Mouse (Mus musculus) liver, adult 2 months (tissue): ENCODE data around the gene Pigv. TPM values are rescaled to one million over a fixed set of nuclear protein-coding genes. Genes with fewer than 3 reads are reported as not detected.

Experiments used
- DNase-seq: peaks from one replicate; pipeline ENCODE4 v3.0.0-alpha.2; 2011; ENCODE audit warnings: low read depth, low spot score; ENCODE audit errors: extremely low read depth
- H3K27ac ChIP-seq: fragments of 200-500 bp; replicated peaks from 2 replicates; pipeline ENCODE4 v1.5.1; 2012; ENCODE audit warnings: low read depth, mild to moderate bottlenecking, control low read depth, inconsistent platforms, low read length; ENCODE audit not compliant: insufficient read depth
- H3K27me3 ChIP-seq: fragments of 200-500 bp; 2 replicates; pipeline ENCODE4 v1.6.1; 2012; ENCODE audit warnings: mild to moderate bottlenecking, moderate library complexity, low read length, inconsistent platforms; ENCODE audit not compliant: control insufficient read depth, insufficient read depth
- H3K36me3 ChIP-seq: fragments of 200-500 bp; 2 replicates; pipeline ENCODE4 v1.6.1; 2012; ENCODE audit warnings: low read length, inconsistent platforms; ENCODE audit not compliant: control insufficient read depth, insufficient read depth
- H3K4me1 ChIP-seq: fragments of 200-500 bp; 2 replicates; pipeline ENCODE4 v1.6.1; 2011; ENCODE audit warnings: low read length; ENCODE audit not compliant: control insufficient read depth, insufficient read depth
- H3K4me3 ChIP-seq: fragments of 200-500 bp; 2 replicates; pipeline ENCODE4 v1.5.1; 2011; ENCODE audit warnings: low read depth, mild to moderate bottlenecking, control low read depth, low read length, moderate library complexity; ENCODE audit not compliant: insufficient read depth
- H3K79me2 ChIP-seq: fragments of 200-500 bp; 2 replicates; pipeline ENCODE4 v1.6.1; 2012; ENCODE audit warnings: inconsistent platforms, mild to moderate bottlenecking, low read length, moderate library complexity; ENCODE audit not compliant: control insufficient read depth, insufficient read depth
- H3K9ac ChIP-seq: fragments of 200-500 bp; 2 replicates; pipeline ENCODE4 v1.6.1; 2012; ENCODE audit warnings: low read depth, mild to moderate bottlenecking, control low read depth, inconsistent platforms, low read length
- CTCF ChIP-seq: fragments of 200-500 bp; IDR thresholded peaks from 2 replicates; pipeline ENCODE4 v1.5.1; 2011; ENCODE audit warnings: low read depth, low read length, control low read depth
- POLR2A ChIP-seq: fragments of 200-500 bp; IDR thresholded peaks from 2 replicates; pipeline ENCODE4 v1.6.1; 2011; ENCODE audit warnings: low read length, control low read depth; ENCODE audit not compliant: insufficient read depth; ENCODE audit errors: extremely low read depth
- WGBS: fragments of 180-500 bp; shearing (Covaris S2); methylation state at CpG from one replicate; pipeline ENCODE4 v1.1.7; 2018; 5-methylcytosine and 5-hydroxymethylcytosine counted together
- polyA plus RNA-seq: library from polyadenylated mRNA; depleted of rRNA; stranded (reverse); fragments of >200 nt; gene quantifications from 2 replicates; pipeline ENCODE4 v1.2.3, GENCODE M21; 2012
- total RNA-seq: library from RNA; depleted of rRNA; stranded (reverse); fragments of >200 nt; gene quantifications from 2 replicates; pipeline ENCODE4 v1.2.3, GENCODE M21; 2014

Gene Pigv
- total and polyA plus RNA-seq, 2 experiments = 6.4 to 7.5 TPM

DNA sequence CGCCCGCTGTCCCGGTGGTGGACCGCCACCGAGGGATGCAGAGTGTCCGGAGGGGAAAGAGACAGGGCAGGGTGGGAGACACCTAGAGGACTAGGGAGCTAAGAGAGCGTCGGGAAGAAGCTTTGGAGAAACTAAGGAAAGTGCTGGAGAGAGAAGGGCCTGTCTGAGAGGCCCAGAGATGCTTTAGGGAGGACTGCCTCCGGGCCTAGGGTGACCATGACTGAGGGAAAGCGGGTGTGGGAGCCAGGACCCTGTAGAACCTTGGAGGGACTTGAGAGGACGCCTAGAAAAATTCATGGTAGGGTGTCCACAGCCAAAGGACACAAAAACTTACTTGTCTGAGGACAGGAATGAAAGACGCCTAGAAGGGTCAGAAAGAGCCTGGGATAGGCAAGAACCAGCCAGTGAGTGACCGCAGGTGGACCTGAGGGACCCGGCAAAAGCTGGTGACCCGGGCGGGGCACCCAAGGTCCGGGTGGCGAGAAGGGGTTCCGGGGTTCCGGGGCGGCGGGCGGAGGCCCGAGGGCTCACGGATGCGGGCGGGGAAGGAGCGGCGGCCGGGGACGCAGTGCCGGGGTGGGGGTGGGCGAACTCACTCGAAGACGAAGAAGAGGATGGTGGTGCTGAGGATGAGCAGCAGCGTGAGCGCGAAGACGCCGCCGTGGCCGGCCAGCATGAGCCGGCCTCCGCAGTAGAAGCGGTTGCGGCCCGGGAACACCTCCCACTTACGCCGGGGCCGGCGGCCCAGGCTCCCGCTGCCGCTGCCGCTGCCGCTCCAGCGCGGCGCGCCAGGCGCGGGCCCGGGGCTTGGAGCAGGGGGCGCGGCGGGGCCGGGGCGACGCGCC, 39.7 kb downstream of the Pigv start:
- H3K27ac ChIP-seq = peak overlapping the region; percentile 27
- TF ChIP-seq POLR2A (no peak), CTCF (no peak)
- H3K36me3 ChIP-seq = no peaks in the 10 kb centered on the region
- peaks cover 22% of the 10 kb centered on the region for H3K4me1 ChIP-seq
- WGBS = 7% methylated on average over 63 of the region's 69 CpGs
- H3K4me3 ChIP-seq = peak overlapping the region; percentile 72
- H3K9ac ChIP-seq = peak overlapping the region; percentile 80
- no peaks in the 10 kb centered on the region for H3K27me3 ChIP-seq
- DNase-seq = peak; percentile 16
- peaks cover 15% of the 10 kb centered on the region for H3K79me2 ChIP-seq

DNA sequence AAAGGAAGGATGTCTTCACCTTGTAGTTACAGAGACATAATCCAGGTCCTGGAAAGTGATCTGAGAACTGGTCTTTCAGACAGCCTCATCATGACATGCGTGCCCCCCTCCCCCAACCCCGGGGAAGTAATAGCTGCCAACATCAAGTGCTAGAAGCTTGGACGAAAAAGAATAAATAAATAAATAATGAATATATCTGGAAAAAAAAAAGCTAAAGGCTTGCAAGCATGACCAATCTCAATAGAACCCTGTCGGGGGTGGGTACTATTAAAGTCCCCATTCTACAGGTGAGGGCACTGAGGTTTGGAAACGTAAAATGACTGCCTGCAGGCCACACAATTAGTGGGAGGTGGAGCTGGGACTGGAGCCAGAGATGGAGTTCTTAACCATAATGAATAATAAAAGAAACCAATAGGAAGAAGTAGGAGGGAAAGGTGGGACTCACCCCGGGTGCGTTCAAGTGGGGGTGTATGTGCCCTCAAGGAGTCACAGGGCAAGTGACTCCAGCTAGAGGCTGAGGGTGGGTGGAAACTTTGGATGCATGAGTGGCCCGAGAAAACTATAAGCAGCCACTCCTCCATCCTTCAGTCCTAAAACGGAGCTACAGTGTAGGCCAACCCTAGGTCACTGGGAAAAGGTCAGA, 40.6 kb downstream of the Pigv start:
- peaks cover 18% of the 10 kb centered on the region for H3K79me2 ChIP-seq
- peak overlapping the region; percentile 72 for H3K4me3 ChIP-seq
- peak overlapping the region; percentile 87 for H3K27ac ChIP-seq
- WGBS = 29% methylated on average over 9 of the region's 9 CpGs
- H3K36me3 ChIP-seq = no peaks in the 10 kb centered on the region
- no peaks in the 10 kb centered on the region for H3K27me3 ChIP-seq
- peaks cover 22% of the 10 kb centered on the region for H3K4me1 ChIP-seq
- peak overlapping the region; percentile 80 for H3K9ac ChIP-seq
- TF ChIP-seq CTCF (no peak), POLR2A (no peak)
- peak; percentile 24 for DNase-seq

GRCm38 (mm10) chr4:133631071-133631768, 41.2 kb downstream of the Pigv start:
- Histone ChIP-seq H3K27ac (peak overlapping the region; percentile 87), H3K4me1 (peaks cover 22% of the 10 kb centered on the region), H3K4me3 (peak overlapping the region; percentile 54), H3K79me2 (peaks cover 22% of the 10 kb centered on the region), H3K36me3 (peaks cover 3% of the 10 kb centered on the region; the same call in 1 of the 2 replicates), H3K9ac (peak overlapping the region; percentile 72), H3K27me3 (no peaks in the 10 kb centered on the region)
- WGBS = 7% methylated on average over 14 of the region's 14 CpGs
- TF ChIP-seq CTCF (no peak), POLR2A (peak; percentile 5; the same call in 1 of the 2 replicates)
- peak; percentile 88 for DNase-seq

DNA sequence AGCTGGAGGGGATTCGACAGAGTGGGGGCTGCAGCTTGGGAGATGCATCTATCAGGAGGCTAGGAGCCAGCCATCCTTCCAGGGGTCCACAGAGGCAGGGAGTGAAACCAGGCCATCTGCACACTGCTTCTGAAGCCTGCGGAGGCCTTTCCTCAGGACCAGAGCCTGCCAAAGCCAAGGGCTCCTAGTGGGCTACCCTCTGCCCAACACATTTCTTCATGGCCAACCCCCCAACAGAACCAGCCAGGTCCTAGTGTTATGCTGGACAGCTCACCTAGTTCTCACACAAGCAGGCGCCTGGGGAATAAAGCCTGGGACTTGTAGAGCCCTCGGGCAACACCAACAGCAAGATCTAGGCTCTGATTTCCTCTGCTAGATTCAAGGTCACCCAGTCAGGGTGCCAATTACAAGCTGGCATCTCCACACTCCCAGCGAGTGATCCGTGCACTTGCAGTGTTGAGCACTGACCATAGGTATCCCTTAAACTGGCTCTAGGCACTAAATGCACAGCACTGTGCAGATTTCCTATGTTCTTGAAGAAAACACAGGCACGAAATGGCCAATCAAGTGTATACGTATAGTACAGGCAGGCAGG, 42.0 kb downstream of the Pigv start:
- Histone ChIP-seq H3K4me1 (peaks cover 22% of the 10 kb centered on the region), H3K79me2 (peaks cover 22% of the 10 kb centered on the region), H3K4me3 (peak overlapping the region; percentile 20; the same call in 1 of the 2 replicates), H3K27ac (peak overlapping the region; percentile 87), H3K27me3 (no peaks in the 10 kb centered on the region), H3K9ac (peak overlapping the region; percentile 19; the same call in 1 of the 2 replicates), H3K36me3 (peaks cover 3% of the 10 kb centered on the region; the same call in 1 of the 2 replicates)
- DNase-seq = no peak
- no peak for TF ChIP-seq CTCF
- TF ChIP-seq POLR2A = no peak
- 76% methylated on average over 8 of the region's 8 CpGs for WGBS

DNA sequence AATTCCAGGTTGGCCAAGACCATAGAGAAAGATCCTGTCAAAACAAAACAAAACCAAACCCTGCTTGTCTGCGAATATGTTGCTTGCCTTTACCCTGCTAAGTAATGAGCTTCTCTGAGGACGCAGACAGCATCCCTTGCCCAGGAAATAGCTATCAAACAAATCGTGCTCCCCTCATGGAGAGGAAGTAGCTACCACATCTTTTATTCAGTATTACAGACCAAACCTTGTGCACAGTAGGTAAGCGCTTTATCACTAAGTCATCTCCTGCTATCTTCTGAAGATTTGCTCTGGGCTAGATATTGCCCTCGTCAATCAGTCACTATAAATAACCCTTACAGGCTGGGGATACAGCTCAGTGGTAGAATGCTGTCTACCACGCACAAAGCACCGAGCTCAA, 43.3 kb downstream of the Pigv start:
- no peak for DNase-seq
- Histone ChIP-seq H3K4me3 (no peak overlapping the region), H3K27ac (no peak overlapping the region), H3K36me3 (peaks cover 3% of the 10 kb centered on the region; the same call in 1 of the 2 replicates), H3K9ac (no peak overlapping the region), H3K79me2 (peaks cover 24% of the 10 kb centered on the region), H3K4me1 (peaks cover 22% of the 10 kb centered on the region), H3K27me3 (no peaks in the 10 kb centered on the region)
- 76% methylated on average over 7 of the region's 7 CpGs for WGBS
- TF ChIP-seq POLR2A (no peak), CTCF (no peak)
